18 mouse cellular contexts compared by ENCODE assay signal in the genomic region with DNA sequence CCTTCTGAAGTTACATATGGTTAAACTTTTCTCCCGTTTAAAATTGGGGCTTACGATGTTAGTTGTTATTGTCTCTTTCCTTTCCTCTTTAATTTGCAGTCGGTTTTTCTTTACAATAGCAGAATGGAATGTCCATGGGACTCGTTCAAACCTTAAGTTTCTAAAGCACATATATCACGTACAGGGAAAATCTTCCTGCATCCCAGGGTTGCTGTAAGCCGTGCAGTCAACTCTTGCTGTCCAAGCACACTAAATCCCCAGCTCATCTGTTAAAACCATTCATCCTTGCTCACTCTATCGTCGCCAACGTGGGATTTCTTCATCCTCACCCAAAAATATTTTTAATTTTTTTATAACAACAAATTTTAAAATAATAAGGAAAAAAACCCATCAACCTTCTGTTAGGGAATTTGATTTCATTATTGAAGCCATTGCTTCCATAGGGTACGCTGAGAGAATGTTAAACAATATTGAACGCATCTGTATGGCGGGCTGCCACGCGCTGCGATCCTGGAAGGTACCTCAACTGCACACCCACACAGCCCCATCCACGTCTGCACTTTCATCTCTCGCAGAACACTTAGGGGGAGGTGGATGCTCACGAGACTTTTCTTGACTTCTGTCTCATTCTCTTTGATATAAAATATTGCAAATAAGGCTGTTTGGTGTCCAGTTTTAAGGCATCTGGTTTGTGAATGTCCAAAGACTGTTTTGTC. TPM values are rescaled to one million over a fixed set of nuclear protein-coding genes. Genes with fewer than 3 reads are reported as not detected.
DNase-seq lines count a peak whose midpoint lies in the region; ATAC-seq and TF ChIP-seq lines count a peak whose summit lies in the region.
"Had no signal": no experiment of that assay in that cellular context is flagged by ENCODE, and none has a peak within 500 bp of the region (broad histone marks: within the 10 kb centered on the region; RNA-seq: fewer than 3 reads in every experiment).

No protein-coding gene starts in this region.

- H3K9me3 ChIP-seq in heart, embryonic 13.5 days, result no peaks in the 10 kb centered on the region
- no peaks in the 10 kb centered on the region for H3K9me3 ChIP-seq in lung, embryonic 14.5 days (ENCODE audit: low read depth, low read length)
- H3K9me3 ChIP-seq in embryonic facial prominence, embryonic 15.5 days (replicated peaks), result no peaks in the 10 kb centered on the region
- H3K9me3 ChIP-seq: forebrain, embryonic 10.5 days; limb, embryonic 12.5 days; liver, embryonic 15.5 days; midbrain, embryonic 13.5 days; neural tube, embryonic 13.5 days had no signal

- H3K9ac ChIP-seq in heart, embryonic 13.5 days, result no peak overlapping the region; the same call in 1 of the 2 replicates
- H3K9ac ChIP-seq in lung, embryonic 14.5 days, result no peak overlapping the region
- H3K9ac ChIP-seq in embryonic facial prominence, embryonic 15.5 days, result no peak overlapping the region
- H3K9ac ChIP-seq: forebrain, postnatal 0 days; hindbrain, embryonic 14.5 days; limb, embryonic 12.5 days; liver, embryonic 15.5 days; midbrain, embryonic 13.5 days; neural tube, embryonic 13.5 days had no signal

- TF ChIP-seq CTCF in lung, embryonic 14.5 days (IDR thresholded peaks at IDR 0.05; ENCODE audit: low read depth), result no peak

- no peak for TF ChIP-seq POLR2A in myocyte (IDR thresholded peaks at IDR 0.05; ENCODE audit: insufficient read length, low read depth)

- no peak overlapping the region for H3ac ChIP-seq in myocyte (ENCODE audit: control insufficient read depth, insufficient read length)

- no peaks in the 10 kb centered on the region for H3K36me3 ChIP-seq in heart, embryonic 13.5 days
- H3K36me3 ChIP-seq in lung, embryonic 14.5 days (ENCODE audit: insufficient read depth), result no peaks in the 10 kb centered on the region
- H3K36me3 ChIP-seq in embryonic facial prominence, embryonic 15.5 days, result no peaks in the 10 kb centered on the region
- H3K36me3 ChIP-seq in myocyte (ENCODE audit: control insufficient read depth, insufficient read depth), result no peaks in the 10 kb centered on the region
- H3K36me3 ChIP-seq: forebrain, embryonic 10.5 days; limb, embryonic 12.5 days; liver, embryonic 15.5 days; midbrain, embryonic 13.5 days; neural tube, embryonic 13.5 days had no signal

- H3K27me3 ChIP-seq in heart, embryonic 13.5 days (replicated peaks), result no peaks in the 10 kb centered on the region
- H3K27me3 ChIP-seq in lung, embryonic 14.5 days (ENCODE audit: insufficient read depth, low read length), result no peaks in the 10 kb centered on the region
- H3K27me3 ChIP-seq in embryonic facial prominence, embryonic 15.5 days, result no peaks in the 10 kb centered on the region
- H3K27me3 ChIP-seq in myocyte (ENCODE audit: control insufficient read depth, insufficient read depth, insufficient read length), result no peaks in the 10 kb centered on the region
- H3K27me3 ChIP-seq: limb, embryonic 12.5 days; liver, embryonic 15.5 days; midbrain, embryonic 13.5 days; neural tube, embryonic 13.5 days had no signal

- 69% methylated on average over 18 of the region's 18 CpGs for WGBS in heart, embryonic 13.5 days
- 46% methylated on average over 18 of the region's 18 CpGs for WGBS in lung, embryonic 14.5 days
- WGBS in embryonic facial prominence, embryonic 15.5 days, result 51% methylated on average over 18 of the region's 18 CpGs

- H3K4me3 ChIP-seq in heart, embryonic 13.5 days, result no peak overlapping the region
- H3K4me3 ChIP-seq in lung, embryonic 14.5 days (ENCODE audit: low read depth, low read length), result no peak overlapping the region
- H3K4me3 ChIP-seq in embryonic facial prominence, embryonic 15.5 days (replicated peaks), result no peak overlapping the region
- peak overlapping the region; percentile 10 for H3K4me3 ChIP-seq in myocyte
- H3K4me3 ChIP-seq: forebrain, embryonic 10.5 days; limb, embryonic 12.5 days; liver, embryonic 15.5 days; midbrain, embryonic 13.5 days; neural tube, embryonic 13.5 days had no signal

- ATAC-seq in heart, embryonic 13.5 days (ENCODE audit: extremely low read depth, insufficient number of reproducible peaks, low FRiP score, low TSS enrichment), result no peak
- ATAC-seq in lung, embryonic 14.5 days (ENCODE audit: insufficient read depth), result no peak
- ATAC-seq in embryonic facial prominence, embryonic 15.5 days (ENCODE audit: insufficient number of reproducible peaks, low FRiP score, low TSS enrichment, low read depth), result no peak
- ATAC-seq: forebrain, postnatal 0 days; midbrain, embryonic 13.5 days had no signal

- H3K27ac ChIP-seq in heart, embryonic 13.5 days (replicated peaks), result peak overlapping the region; percentile 34
- peak overlapping the region; percentile 69 for H3K27ac ChIP-seq in lung, embryonic 14.5 days (ENCODE audit: low read depth)
- H3K27ac ChIP-seq in embryonic facial prominence, embryonic 15.5 days (replicated peaks), result peak overlapping the region; percentile 45
- H3K27ac ChIP-seq: forebrain, embryonic 10.5 days; hindbrain, embryonic 14.5 days; limb, embryonic 12.5 days; liver, embryonic 15.5 days; midbrain, embryonic 13.5 days; neural tube, embryonic 13.5 days had no signal

- peaks cover 11% of the 10 kb centered on the region for H3K4me1 ChIP-seq in heart, embryonic 13.5 days
- H3K4me1 ChIP-seq in lung, embryonic 14.5 days (ENCODE audit: insufficient read depth), result peaks cover 6% of the 10 kb centered on the region; the same call in 1 of the 2 replicates
- H3K4me1 ChIP-seq in embryonic facial prominence, embryonic 15.5 days, result peaks cover 3% of the 10 kb centered on the region; the same call in 1 of the 2 replicates
- H3K4me1 ChIP-seq: liver, embryonic 15.5 days had no signal

- H3K4me2 ChIP-seq in heart, embryonic 13.5 days, result peak overlapping the region; percentile 12; the same call in 1 of the 2 replicates
- H3K4me2 ChIP-seq in lung, embryonic 14.5 days, result peak overlapping the region; percentile 33; the same call in 1 of the 2 replicates
- peak overlapping the region; percentile 19; the same call in 1 of the 2 replicates for H3K4me2 ChIP-seq in embryonic facial prominence, embryonic 15.5 days (replicated peaks)
- peak overlapping the region; percentile 80 for H3K4me2 ChIP-seq in myocyte (ENCODE audit: low read depth)
- H3K4me2 ChIP-seq: hindbrain, embryonic 14.5 days; liver, embryonic 15.5 days; midbrain, embryonic 13.5 days; neural tube, embryonic 13.5 days had no signal

- no peaks in the 10 kb centered on the region for H3K79me2 ChIP-seq in myocyte (ENCODE audit: control insufficient read depth, insufficient read depth)

- no peak for DNase-seq in heart, adult 11 months
- peak; percentile 56 for DNase-seq in lung, embryonic 14.5 days
- DNase-seq in lung, postnatal 14 days, result no peak
- DNase-seq in thymus, postnatal 36 days, result no peak
- DNase-seq: forebrain, postnatal 0 days; kidney, adult 9 months; kidney, postnatal 36 days; right cerebral cortex, adult 18-20 months; thymus, postnatal 14 days had no signal

TF ChIP-seq in myocyte, 11 proteins besides CTCF, POLR2A, EP300 and RAD21:
- TF ChIP-seq REST (IDR thresholded peaks at IDR 0.05; ENCODE audit: insufficient read depth, insufficient read length) (no peak), MAX (IDR thresholded peaks at IDR 0.05; ENCODE audit: low read depth) (no peak)

RNA-seq across cellular contexts. Expression of a gene that starts 41.4 kb away (rescaled TPM):
- polyA plus RNA-seq in heart, embryonic 13.5 days (2015; fragmentation: Nextera tagmentation; extraction: Ambion mirVana), result 19.6 and 21.0 TPM in 2 replicates
- polyA plus RNA-seq in lung, embryonic 14.5 days (2014; fragmentation: Nextera tagmentation; extraction: Ambion mirVana), result 45.1 and 52.1 TPM in 2 replicates
- polyA plus RNA-seq in embryonic facial prominence, embryonic 15.5 days (2015; fragmentation: Nextera tagmentation; extraction: Ambion mirVana), result 28.7 and 30.9 TPM in 2 replicates
- polyA plus RNA-seq in myocyte (2012; fragmentation: generic; extraction: Trizol), result 10.1 TPM

Comparison
In these comparisons a context has a peak if more than half of its experiments do, and no peak if none do; other contexts are left out.
1. H3K4me2 ChIP-seq: peak in every context shown above with its lines; median percentile 80 in myocyte; 33 in lung, embryonic 14.5 days; 19 in embryonic facial prominence, embryonic 15.5 days; 12 in heart, embryonic 13.5 days.